Mouse (Mus musculus) thymus, adult 2 months (tissue): ENCODE data around the gene Cldn7.

Experiments
- CTCF ChIP-seq: fragments of 200-500 bp; IDR thresholded peaks from 2 replicates; pipeline ENCODE4 v1.5.1; 2012; ENCODE audit warnings: mild to moderate bottlenecking, control low read depth, low read length, moderate library complexity, borderline replicate concordance; ENCODE audit not compliant: control insufficient read depth, poor library complexity, insufficient read depth; ENCODE audit errors: extremely low read depth
- POLR2A ChIP-seq: fragments of 200-500 bp; IDR thresholded peaks from 2 replicates; pipeline ENCODE4 v1.6.1; 2012; ENCODE audit warnings: mild to moderate bottlenecking, low read length, control low read depth, moderate library complexity; ENCODE audit not compliant: control insufficient read depth, poor library complexity, insufficient read depth; ENCODE audit errors: extremely low read depth

- TF ChIP-seq POLR2A = no peak
- TF ChIP-seq CTCF = no peak
Observed at GRCm38 (mm10) chr11:69992932-69993331, 28.4 kb downstream of the Cldn7 start.
